Mouse (Mus musculus) brain, adult 2 months (tissue): ENCODE measurements at regions not wholly inside any gene's neighbourhood (a gene's known extent, or its start where the extent isn't known, plus 50 kb on each side); places are given as distances from the start of the nearest gene placed in this dataset.
A peak's percentile ranks its signal among the peaks of the same experiment; 100 is the strongest.

ENCODE experiments used
- DNase-seq: peaks from one replicate; pipeline ENCODE4 v3.0.0; 2011; ENCODE audit warnings: low read depth, low spot score

GRCm38 (mm10) chr12:46138646-46139045 lies 680.1 kb downstream of the Nova1 start:
- DNase-seq, result peak; percentile 21

DNA sequence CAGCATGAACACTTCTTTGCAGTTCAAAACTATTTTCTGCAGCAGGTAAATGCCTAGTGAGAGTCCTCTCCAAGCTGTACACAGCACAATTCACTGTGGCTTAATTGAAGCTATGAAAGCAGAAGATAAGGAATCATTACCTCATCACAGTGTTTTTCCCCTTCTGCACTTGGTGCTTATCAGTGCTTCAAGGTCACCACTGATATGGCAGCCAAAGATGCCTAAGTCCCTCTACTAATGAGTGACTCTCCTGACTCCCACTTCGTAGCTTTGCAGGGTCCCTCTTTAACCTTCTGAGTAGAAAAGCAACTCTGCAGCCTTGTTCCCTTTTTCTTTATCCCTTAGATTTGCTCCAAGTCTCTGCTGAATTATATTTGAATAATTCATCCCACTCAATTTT lies 692.9 kb downstream of the Nova1 start:
- DNase-seq, result no peak

GRCm38 (mm10) chr12:46111352-46111751 lies 707.4 kb downstream of the Nova1 start:
- DNase-seq, result peak; percentile 56

DNA sequence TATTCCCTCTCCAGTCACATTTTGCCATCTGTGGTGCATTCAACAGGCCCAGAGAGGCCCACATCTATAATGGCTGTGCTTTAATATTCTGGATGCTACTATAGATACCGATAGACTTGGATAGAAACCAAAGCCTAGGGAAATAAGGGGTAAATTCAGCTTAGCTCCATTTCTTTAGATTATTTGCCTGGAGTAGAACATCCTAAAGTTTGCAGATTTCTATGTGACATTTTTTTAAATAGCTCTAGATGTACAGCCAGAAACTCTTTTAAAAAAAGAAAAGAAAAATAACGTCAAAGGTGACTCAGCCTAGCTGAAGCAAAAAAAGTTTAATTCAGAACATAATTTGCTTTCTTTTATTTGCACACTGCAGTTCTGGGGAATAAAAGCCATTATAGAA lies 735.4 kb downstream of the Nova1 start:
- DNase-seq, result peak; percentile 55

GRCm38 (mm10) chr12:46075789-46076217 lies 742.9 kb downstream of the Nova1 start:
- DNase-seq, result peak; percentile 26

DNA sequence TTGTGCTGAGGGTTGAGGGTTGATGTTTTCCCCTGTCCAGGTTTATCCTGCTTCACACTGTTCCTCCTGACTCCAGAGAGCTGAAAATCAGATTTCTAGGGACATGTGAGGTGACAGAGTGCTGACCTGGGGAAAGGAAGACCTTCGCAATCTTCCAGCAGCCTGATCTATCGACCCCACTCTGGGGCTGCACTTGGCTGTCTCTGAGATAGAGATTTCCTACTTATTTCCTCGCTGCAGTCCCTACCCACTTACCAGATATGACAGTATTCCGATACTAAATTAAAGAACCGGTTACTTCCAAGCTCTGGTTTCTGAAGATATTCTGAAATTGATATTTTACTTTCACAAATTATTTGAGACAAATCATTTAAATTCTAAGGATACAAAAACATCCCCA lies 743.4 kb downstream of the Nova1 start:
- DNase-seq, result no peak

- DNase-seq, result peak; percentile 70
These were observed 751.8 kb downstream of the Nova1 start for GRCm38 (mm10) chr12:46066896-46067295.

DNA sequence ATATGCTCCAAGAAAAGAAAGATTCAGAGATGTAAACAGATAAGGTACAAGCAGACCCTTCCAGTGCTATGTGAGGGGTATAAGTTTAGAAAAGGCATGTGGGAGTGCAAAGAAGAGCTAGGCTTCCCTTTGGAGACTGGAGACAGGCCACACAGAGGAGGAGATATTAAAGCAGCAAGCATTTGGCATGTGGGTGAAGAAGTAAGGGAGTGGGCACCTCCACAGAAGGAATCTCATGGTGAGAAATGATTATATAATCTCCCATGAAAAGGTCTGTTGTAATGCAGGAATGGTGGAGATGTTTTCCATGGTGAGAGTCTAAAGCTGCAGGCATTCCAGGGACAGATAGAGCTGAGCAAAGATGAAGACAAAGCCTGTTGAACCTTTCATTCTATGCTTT lies 778.1 kb downstream of the Nova1 start:
- peak; percentile 88 for DNase-seq

DNA sequence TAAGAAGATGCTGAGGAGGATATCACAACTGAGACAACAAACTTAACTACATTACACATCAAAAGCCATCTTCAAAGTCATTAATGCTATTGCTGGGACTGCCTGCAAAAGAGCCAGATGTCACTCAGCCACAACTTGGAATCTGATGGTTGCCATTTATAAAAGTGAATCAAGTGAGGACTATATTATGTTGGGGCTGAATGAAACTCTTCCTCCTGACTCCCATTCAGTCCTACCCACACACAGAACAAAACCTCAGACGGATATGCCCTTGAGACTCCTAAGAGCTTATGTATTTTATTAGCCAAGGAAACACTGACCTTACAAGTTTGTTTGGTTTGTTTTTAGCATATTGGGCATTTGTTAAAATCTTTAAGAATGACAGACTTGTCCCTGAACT lies 778.5 kb downstream of the Nova1 start:
- no peak for DNase-seq

DNA sequence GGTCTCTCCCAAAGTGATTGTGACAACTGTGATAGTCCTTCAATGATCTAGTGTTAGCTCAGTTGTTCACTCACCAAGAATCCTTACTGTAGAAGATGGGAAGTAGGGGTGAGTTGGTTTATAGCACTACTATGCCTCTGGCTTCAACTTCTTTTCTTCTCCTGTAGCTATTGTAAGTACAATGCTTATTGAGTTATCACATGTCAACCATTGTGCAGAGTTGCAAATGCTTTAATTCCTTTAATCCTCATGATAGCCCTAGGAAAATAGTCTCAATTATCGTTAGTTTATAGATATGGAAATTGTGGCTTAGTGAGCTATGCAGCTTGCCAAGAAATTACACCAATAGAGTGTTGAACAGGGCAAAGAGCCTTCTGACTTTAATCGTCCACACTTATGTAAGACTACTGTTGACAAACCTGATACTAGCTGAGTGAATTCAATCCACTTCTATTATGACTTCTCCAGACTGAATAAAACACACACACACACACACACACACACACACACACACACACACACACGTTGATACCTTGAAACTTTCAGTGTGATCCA lies 782.1 kb downstream of the Nova1 start:
- DNase-seq, result no peak

DNA sequence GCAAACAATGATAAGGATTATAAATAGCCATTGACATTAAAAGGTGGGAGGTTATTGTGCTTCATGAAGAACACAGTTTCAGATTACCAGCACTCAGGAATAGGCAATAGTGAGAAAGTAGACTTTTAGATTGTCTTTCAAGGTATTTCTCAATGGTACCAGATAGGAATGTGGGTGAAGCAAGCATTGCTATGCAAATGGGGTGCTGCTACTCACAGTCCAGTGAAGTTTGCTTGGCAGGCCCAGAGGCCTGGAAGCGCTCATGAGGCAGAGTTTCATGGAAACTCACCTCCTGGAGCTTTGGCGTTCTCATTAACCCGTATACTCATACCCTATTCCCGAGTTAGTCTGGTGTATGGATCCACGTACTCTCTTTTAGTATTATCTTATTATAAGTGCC lies 793.5 kb downstream of the Nova1 start:
- DNase-seq, result no peak

DNA sequence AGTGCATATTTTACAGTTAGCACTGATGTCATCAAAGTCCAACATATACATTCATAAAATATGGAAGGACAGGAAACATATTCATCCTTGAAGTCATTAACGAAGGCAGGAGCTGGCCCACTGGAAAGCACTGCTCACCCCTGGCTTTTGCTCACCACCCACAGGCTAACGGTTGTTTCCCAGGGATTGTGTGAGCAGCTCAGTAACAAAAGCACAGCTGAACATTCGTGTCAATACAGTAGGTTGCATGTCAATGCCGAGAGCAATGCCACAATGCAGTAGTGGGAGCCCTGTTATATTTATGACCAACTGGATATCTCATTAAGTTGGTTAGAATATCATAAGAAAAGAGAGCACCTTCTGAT lies 797.2 kb downstream of the Nova1 start:
- no peak for DNase-seq

- no peak for DNase-seq
These were observed 797.7 kb downstream of the Nova1 start for GRCm38 (mm10) chr12:46020835-46021545.

- no peak for DNase-seq
These were observed 840.9 kb downstream of the Nova1 start for GRCm38 (mm10) chr12:45977691-45978414.

GRCm38 (mm10) chr12:45975780-45976179 lies 842.9 kb downstream of the Nova1 start:
- no peak for DNase-seq

GRCm38 (mm10) chr12:45970472-45970871 lies 848.3 kb downstream of the Nova1 start:
- DNase-seq, result peak; percentile 28

DNA sequence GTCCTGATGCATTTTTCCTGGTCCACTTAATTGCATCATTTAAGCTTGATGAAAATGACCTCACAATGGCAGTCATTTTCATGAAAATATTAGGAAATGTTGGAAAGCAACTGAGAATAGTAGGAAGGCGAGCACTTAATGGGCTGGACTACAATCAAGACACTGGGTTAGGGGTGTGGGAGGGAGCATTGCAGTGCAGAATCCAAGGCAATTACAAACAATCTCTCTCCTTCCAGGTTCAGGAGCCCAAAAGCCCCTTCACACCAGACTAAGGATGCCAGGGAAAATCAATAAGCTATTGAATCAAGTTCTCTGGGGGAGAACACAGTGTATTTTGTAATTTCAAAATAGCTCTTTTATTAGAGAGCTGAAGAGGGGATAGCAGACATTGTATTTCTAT lies 848.8 kb downstream of the Nova1 start:
- no peak for DNase-seq

- DNase-seq, result no peak
These were observed 871.8 kb downstream of the Nova1 start for GRCm38 (mm10) chr12:45946918-45947317.

DNA sequence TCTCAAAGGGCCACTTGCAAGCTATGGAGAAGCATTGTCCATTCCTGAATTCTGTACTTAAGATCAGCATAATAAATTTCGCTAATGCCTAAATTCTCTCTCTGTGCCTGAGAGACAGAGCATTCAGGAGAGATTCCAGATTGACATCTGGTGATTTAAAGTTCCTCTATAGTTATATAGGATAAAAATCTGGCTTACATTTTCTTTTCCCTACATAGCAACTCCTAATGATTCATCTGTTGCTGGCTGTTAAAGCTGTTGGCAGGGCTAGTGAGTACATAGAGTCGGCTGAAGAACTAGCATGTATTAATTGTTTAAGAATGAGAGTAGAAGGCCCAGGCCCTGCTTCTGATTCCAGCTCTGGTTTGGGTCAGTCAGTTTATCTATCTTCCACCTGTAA lies 870.0 kb upstream of the Stxbp6 start:
- peak; percentile 51 for DNase-seq

DNA sequence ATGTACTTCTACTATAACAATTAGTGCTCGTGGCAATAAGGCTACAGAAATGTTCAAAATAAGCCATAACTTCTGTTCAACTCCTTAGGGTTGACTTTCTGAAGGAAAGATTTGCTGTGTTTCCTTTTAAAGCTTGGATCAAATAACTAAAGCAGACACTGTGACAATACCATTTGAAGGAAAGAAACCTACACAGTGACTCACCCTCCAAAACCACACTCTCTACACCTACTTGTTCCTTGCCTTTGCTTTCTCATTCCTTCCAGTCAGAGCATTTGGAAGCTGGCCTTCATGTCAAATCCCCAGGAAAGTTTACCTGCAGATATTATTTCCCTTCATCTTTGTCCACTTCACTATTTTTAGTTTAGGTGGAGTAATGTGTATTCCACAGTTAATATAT lies 867.9 kb upstream of the Stxbp6 start:
- DNase-seq, result peak; percentile 80

GRCm38 (mm10) chr12:45933388-45933787 lies 858.9 kb upstream of the Stxbp6 start:
- peak; percentile 71 for DNase-seq

GRCm38 (mm10) chr12:45932251-45932650 lies 857.7 kb upstream of the Stxbp6 start:
- DNase-seq, result peak; percentile 67

- DNase-seq, result peak; percentile 78
These were observed 855.2 kb upstream of the Stxbp6 start for GRCm38 (mm10) chr12:45929760-45930150.
